Mouse (Mus musculus): ENCODE data around the gene Sipa1l1. TPM values are rescaled to one million over a fixed set of nuclear protein-coding genes. Genes with fewer than 3 reads are reported as not detected.

The Sipa1l1 gene
- polyA plus RNA-seq, 1 experiment from 2014 or later = 33.3 TPM

DNA sequence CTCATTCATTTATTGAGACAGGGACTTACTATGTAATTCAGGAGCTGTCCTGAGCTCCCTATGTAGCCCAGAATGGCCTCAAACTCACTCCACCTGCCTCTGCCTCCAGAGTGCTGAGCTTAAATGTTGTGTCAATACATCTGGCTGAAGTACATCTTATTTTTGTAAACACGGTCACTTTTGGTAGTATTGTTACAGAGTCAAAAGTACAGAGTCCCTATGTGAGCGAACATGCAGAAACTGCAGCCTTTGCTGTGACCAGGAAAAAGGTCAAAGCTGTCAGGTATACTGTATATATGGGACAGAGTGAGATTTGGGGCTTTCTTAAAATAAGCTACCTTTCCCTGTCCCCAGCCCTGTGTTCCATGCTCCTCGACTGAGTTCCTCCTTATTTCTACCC is 17.6 kb downstream of the Sipa1l1 start:
- Histone ChIP-seq H3K27me3 (no peaks in the 10 kb centered on the region), H3K9ac (no peak overlapping the region), H3K4me1 (peaks cover 27% of the 10 kb centered on the region), H3K4me2 (replicated peaks) (no peak overlapping the region), H3K9me3 (replicated peaks) (peaks cover 5% of the 10 kb centered on the region; the same call in 1 of the 2 replicates), H3K27ac (no peak overlapping the region), H3K4me3 (no peak overlapping the region), H3K36me3 (0 out of 2 replicates have a peak, but pooled peaks cover 5% of the 10 kb centered on the region)
- WGBS = 77% methylated on average over 3 of the region's 3 CpGs
- ATAC-seq (ENCODE audit: low FRiP score) = no peak

DNA sequence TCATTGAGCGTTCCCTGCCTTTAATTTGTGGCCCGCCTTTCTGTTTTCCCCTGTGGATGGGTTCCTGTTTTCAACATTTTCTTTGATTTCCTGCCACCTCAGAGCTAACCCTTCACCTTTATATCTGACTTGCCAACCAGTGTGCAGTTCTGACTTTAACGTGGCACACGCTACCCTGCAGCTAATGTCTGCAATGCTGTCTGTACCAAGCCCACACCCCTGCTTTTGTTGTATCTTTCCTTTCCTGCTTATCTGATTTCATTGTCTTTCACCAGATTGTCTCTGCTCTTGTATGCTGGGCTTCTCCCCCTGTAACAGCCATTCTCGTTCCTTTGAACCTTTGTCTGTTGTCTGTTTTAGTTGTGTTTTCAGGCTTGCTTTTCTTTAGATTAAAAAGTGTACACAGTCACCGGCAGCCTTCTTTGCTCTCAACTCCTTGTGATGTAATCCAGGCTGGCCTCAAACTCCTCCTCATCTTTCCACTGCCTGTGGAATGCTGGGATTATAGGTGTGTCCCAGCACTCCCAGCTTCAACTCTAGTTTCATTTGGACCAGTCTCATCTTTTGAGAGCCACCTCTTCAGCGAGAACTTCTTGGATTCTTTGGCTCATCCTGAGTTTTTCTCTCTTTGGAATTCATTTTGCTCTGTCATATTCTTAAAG is 18.2 kb downstream of the Sipa1l1 start:
- no peak overlapping the region for H3K9ac ChIP-seq
- WGBS = 73% methylated on average over 7 of the region's 7 CpGs
- no peak overlapping the region for H3K4me3 ChIP-seq

DNA sequence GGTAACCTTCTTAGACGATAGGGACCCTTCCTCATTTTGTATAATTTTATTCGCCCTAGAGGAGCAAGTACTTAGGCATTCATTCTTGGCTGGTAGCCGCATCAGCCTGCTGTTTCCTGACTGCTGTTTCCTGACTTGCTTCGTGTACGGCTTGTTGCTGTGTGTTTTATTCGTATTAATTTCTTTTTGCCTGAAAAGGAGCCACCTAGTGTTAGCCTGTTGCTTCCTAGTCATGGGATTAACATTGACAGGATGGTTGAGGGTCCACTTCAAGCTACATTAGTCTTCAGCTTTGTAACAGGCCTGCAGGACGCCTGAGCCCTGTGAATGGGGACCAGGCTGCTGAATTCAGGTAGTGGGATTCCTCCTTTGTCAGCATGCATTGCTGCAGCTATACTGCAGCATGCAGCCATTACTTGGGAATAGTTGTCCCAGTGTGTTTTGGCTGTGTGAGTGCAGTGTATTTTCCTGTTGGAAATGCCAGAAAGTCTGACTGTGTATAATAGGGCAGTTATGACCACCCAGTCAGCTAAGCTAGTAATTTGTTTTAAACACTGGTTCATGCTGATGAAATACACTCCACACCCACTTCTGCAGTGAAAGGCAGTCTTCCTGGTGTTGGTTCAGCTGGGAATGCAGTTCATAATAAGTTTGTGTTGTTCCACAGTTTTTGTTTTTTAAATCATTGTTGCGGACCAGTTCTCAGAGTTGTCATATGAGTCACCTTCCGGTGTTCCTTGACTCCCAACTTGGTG is 19.4 kb downstream of the Sipa1l1 start:
- 59% methylated on average over 9 of the region's 9 CpGs for WGBS
- no peak overlapping the region for H3K4me3 ChIP-seq
- ATAC-seq (ENCODE audit: low FRiP score) = no peak
- H3K9me3 ChIP-seq (replicated peaks) = 0 out of 2 replicates have a peak, but pooled peaks cover 2% of the 10 kb centered on the region
- H3K4me2 ChIP-seq (replicated peaks) = no peak overlapping the region
- H3K27me3 ChIP-seq = no peaks in the 10 kb centered on the region
- H3K9ac ChIP-seq = no peak overlapping the region
- peaks cover 27% of the 10 kb centered on the region for H3K4me1 ChIP-seq
- H3K27ac ChIP-seq = peak overlapping the region; percentile 14; the same call in 1 of the 2 replicates
- H3K36me3 ChIP-seq = no peaks in the 10 kb centered on the region

More for the DNA sequence above, 18.2 kb downstream of the Sipa1l1 start:
- Histone ChIP-seq H3K4me1 (peaks cover 27% of the 10 kb centered on the region), H3K27me3 (no peaks in the 10 kb centered on the region), H3K27ac (0 out of 2 replicates have a peak overlapping the region, but pooled peaks have one; percentile 1), H3K36me3 (no peaks in the 10 kb centered on the region), H3K4me2 (replicated peaks) (no peak overlapping the region), H3K9me3 (replicated peaks) (peaks cover 2% of the 10 kb centered on the region; the same call in 1 of the 2 replicates)
- ATAC-seq (ENCODE audit: low FRiP score) = no peak

DNA sequence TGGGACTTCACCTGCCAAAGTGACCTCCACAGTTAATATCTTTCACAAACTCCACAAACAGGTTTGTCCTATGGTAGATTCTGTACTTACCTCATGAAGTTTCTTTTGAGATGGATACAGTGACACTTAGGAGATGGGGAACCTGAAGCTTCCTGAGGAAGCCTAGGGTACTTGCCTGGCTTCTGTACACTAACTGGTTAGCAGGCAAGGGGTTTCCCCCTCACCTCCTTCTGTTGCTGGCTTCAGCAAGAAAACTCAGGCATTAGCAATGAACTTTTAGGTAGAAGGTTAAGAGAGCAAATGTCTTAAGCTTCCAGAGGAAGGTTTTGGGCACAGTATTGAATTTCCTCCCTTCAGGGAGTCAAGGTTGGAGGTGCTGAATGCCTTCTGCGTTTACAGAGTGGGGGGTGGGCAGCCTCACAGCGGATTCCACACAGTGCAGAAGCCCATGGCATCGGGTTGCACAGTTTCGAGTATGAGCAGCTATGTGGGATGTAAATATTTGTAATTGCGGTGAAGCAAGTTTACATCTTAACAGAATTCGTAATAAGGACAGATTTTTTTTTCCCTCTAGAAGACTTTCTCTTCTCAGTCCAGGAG is 20.1 kb downstream of the Sipa1l1 start:
- Histone ChIP-seq H3K9ac (no peak overlapping the region), H3K9me3 (replicated peaks) (no peaks in the 10 kb centered on the region), H3K27me3 (no peaks in the 10 kb centered on the region), H3K36me3 (no peaks in the 10 kb centered on the region), H3K27ac (peak overlapping the region; percentile 14; the same call in 1 of the 2 replicates), H3K4me1 (peaks cover 27% of the 10 kb centered on the region), H3K4me3 (no peak overlapping the region), H3K4me2 (replicated peaks) (no peak overlapping the region)
- 47% methylated on average over 6 of the region's 6 CpGs for WGBS
- ATAC-seq (ENCODE audit: low FRiP score) = no peak

DNA sequence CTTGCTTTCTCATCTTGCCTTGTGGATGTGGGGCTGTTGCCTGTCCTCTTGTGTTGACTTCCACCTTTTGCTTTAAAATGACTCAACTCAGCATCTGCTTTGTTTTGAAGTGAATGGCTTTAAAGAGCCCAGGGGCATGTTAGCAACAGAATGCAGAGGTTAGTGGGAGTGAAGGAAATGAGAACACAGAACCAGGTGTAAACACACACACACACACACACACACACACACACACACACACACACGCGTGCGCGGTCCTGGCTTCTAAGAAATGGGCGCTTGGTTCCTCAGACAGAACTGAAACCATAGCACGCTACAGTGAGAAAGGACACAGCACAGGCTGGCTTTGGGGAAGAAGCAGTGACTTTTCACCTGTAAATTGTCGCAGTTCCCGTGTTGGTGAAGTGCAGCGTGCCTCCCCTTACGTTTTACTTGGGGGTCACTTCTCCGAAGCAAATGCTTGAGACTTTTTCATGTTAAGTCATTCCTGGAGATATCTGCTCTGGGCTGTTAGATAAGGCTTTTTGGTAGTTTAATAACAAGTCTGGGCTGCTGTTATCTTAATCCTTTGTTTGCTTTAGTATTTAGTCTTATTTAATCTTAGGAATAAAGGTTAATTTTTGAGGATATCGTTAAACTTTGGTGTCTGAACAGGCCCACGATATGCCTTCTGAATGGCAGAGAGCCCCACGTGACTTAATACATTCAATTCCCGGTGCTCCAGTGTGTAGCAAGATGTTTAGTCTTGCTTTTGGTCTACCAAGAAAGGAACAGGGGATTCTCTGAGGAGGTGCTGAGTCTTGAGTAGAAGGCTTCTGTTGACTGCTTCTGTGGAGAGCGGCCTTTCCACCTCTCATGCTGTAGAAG is 20.8 kb downstream of the Sipa1l1 start:
- Histone ChIP-seq H3K4me3 (no peak overlapping the region), H3K27me3 (no peaks in the 10 kb centered on the region), H3K4me1 (peaks cover 27% of the 10 kb centered on the region), H3K9ac (no peak overlapping the region), H3K27ac (no peak overlapping the region), H3K36me3 (no peaks in the 10 kb centered on the region), H3K4me2 (replicated peaks) (no peak overlapping the region), H3K9me3 (replicated peaks) (no peaks in the 10 kb centered on the region)
- WGBS = 84% methylated on average over 16 of the region's 16 CpGs
- ATAC-seq (ENCODE audit: low FRiP score) = no peak

DNA sequence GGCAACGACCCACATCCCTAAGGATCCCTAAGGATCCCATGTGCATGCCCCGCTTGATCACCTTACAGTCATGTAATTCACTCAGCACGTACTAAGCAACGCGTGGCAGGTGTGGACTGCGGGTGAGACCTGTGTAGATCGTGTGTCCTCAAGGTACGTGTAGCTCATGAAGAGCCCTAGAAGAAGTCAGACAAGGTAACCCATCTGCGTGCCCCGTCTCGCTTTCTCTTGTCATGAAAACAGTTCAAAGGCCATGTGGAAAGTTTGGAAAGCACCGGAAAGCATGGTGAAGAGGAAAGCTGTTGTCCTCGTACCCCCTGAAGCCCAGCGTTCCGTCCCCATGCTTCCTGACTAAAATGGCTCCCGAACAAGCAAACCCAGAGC is 21.5 kb downstream of the Sipa1l1 start:
- Histone ChIP-seq H3K4me1 (peaks cover 31% of the 10 kb centered on the region), H3K27ac (no peak overlapping the region), H3K27me3 (no peaks in the 10 kb centered on the region), H3K36me3 (no peaks in the 10 kb centered on the region), H3K4me3 (no peak overlapping the region), H3K4me2 (replicated peaks) (no peak overlapping the region), H3K9ac (no peak overlapping the region), H3K9me3 (replicated peaks) (no peaks in the 10 kb centered on the region)
- 88% methylated on average over 16 of the region's 16 CpGs for WGBS
- ATAC-seq (ENCODE audit: low FRiP score) = no peak

DNA sequence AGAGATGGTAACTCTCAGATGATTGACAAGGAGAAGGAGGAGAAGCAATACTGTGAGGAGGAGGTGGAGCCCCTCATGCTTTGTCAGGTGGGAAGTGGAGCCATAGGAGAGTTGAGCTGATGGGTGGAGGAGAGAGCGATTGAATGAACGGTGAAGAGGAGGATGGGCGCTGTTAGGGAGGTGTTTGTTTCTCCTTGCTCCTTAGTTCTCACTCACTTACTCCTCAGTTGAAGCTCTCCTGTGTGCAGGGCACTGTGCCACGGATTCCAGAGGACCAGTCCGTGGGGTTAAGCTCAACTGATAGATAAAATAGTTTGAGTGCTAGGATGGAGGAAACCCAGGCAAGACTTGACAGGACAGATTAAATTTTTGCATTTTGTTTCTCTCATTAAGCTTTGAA is 22.6 kb downstream of the Sipa1l1 start:
- no peak overlapping the region for H3K4me3 ChIP-seq
- no peaks in the 10 kb centered on the region for H3K36me3 ChIP-seq
- ATAC-seq (ENCODE audit: low FRiP score) = no peak
- H3K9ac ChIP-seq = no peak overlapping the region
- 83% methylated on average over 5 of the region's 5 CpGs for WGBS
- H3K9me3 ChIP-seq (replicated peaks) = no peaks in the 10 kb centered on the region
- H3K4me2 ChIP-seq (replicated peaks) = no peak overlapping the region
- H3K27ac ChIP-seq = no peak overlapping the region
- peaks cover 40% of the 10 kb centered on the region for H3K4me1 ChIP-seq
- no peaks in the 10 kb centered on the region for H3K27me3 ChIP-seq

DNA sequence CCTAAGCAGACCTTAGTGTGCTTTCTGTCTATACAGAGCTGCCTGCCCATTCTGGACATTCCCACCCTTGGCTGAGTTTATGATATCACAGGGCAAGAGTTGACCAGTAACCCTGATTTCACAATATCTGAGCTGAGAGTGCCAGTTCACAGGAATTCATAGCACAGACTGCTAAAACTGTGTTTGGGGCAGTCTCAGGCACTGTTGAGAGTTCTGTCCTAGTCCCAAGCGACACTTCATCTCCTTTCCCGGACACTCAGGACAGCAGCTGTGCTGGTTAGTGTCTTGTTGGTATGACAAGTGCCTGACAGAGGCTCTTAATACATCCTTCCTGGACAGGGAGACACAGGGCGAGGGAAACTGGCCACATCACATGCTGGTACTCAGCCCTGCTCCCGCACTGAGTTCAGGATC is 23.5 kb downstream of the Sipa1l1 start:
- no peak overlapping the region for H3K9ac ChIP-seq
- ATAC-seq (ENCODE audit: low FRiP score) = no peak
- H3K4me3 ChIP-seq = no peak overlapping the region
- H3K27me3 ChIP-seq = no peaks in the 10 kb centered on the region
- no peaks in the 10 kb centered on the region for H3K9me3 ChIP-seq (replicated peaks)
- no peak overlapping the region for H3K4me2 ChIP-seq (replicated peaks)
- 81% methylated on average over 4 of the region's 4 CpGs for WGBS
- H3K27ac ChIP-seq = no peak overlapping the region
- H3K4me1 ChIP-seq = peaks cover 42% of the 10 kb centered on the region
- no peaks in the 10 kb centered on the region for H3K36me3 ChIP-seq

DNA sequence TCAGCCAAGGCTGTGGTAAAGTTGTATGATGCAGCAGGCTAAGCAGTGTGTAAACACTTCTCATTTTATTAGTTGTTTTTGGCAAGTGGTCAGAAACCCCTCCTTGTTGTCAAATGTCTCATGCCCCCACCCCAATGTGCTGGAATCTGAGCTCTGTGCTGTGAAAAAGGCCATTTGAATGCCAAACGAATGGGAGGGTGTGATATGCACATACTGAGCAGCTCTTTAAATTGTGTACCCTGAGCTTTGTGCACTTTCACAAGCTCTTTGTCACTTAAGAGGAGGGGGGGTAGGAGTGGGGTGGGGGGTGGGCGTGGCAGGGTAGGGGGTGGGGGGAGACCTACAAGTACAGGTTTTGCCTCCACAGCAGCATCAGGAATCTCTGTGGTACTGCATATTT is 24.4 kb downstream of the Sipa1l1 start:
- no peak overlapping the region for H3K4me3 ChIP-seq
- H3K4me2 ChIP-seq (replicated peaks) = no peak overlapping the region
- no peak overlapping the region for H3K27ac ChIP-seq
- no peak overlapping the region for H3K9ac ChIP-seq
- 59% methylated on average over 2 of the region's 2 CpGs for WGBS
- H3K4me1 ChIP-seq = peaks cover 41% of the 10 kb centered on the region
- no peaks in the 10 kb centered on the region for H3K27me3 ChIP-seq
- H3K9me3 ChIP-seq (replicated peaks) = no peaks in the 10 kb centered on the region
- ATAC-seq (ENCODE audit: low FRiP score) = no peak
- no peaks in the 10 kb centered on the region for H3K36me3 ChIP-seq

DNA sequence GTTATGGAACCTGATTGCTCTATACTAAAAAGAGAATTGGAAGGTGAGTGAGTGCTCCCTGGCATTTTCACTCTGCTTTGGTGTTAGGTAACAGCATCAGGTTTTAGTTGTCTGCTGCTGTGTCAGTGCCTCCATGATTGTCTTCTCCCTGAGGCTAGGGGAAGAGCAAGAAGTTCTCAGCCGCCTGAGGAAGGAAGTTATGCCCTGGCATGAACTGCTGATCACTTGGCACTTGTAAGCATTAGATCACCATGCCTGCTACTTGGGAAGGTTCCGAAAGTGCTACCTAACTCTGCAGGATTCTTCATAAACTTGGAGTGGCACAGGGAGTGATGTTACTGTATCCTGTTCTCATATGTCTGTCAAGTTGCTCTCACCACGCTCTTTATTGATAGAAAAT is 25.8 kb downstream of the Sipa1l1 start:
- H3K4me1 ChIP-seq = peaks cover 30% of the 10 kb centered on the region
- WGBS = 88% methylated on average over 3 of the region's 3 CpGs
- H3K27ac ChIP-seq = no peak overlapping the region
- ATAC-seq (ENCODE audit: low FRiP score) = no peak
- no peak overlapping the region for H3K9ac ChIP-seq
- H3K4me3 ChIP-seq = no peak overlapping the region
- H3K4me2 ChIP-seq (replicated peaks) = no peak overlapping the region
- no peaks in the 10 kb centered on the region for H3K9me3 ChIP-seq (replicated peaks)
- no peaks in the 10 kb centered on the region for H3K27me3 ChIP-seq
- no peaks in the 10 kb centered on the region for H3K36me3 ChIP-seq

DNA sequence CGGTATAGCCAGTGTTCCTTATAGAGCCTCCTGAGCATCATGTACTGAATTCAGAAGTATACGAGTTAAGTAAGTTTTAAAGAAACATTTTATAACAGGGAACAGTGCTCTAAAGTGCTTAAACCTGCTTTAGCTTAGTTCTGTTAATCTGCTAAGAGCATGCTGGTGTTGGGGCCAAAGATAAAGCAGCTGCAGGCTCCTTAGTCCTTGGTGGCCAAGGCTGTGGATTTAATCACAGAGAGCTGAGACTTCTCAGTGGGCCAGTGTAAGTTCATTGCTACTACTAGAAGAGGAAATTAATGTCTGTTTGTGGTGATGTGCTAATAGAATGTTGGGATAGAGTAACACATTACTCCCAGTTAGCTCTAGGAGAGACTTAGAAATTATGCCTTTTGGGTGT is 27.1 kb downstream of the Sipa1l1 start:
- Histone ChIP-seq H3K4me3 (no peak overlapping the region), H3K27ac (no peak overlapping the region), H3K36me3 (no peaks in the 10 kb centered on the region), H3K27me3 (no peaks in the 10 kb centered on the region), H3K9ac (no peak overlapping the region), H3K4me2 (replicated peaks) (no peak overlapping the region), H3K9me3 (replicated peaks) (no peaks in the 10 kb centered on the region), H3K4me1 (peaks cover 22% of the 10 kb centered on the region)
- WGBS = 90% methylated on average over 2 of the region's 2 CpGs
- no peak for ATAC-seq (ENCODE audit: low FRiP score)
